Mouse (Mus musculus) MEL (cell line): Measurements from ENCODE around the gene Tacc3. TPM values are rescaled to one million over a fixed set of nuclear protein-coding genes. Genes with fewer than 3 reads are reported as not detected.

ENCODE experiments used
- DNase-seq: peaks from one replicate; pipeline ENCODE4 v3.0.0; 2011; ENCODE audit warnings: low read depth, low spot score
- H3K27ac ChIP-seq: 2 replicates; pipeline ENCODE4 v1.5.1; 2012; ENCODE audit warnings: low read depth, mild to moderate bottlenecking, control low read depth, low read length, moderate library complexity; ENCODE audit not compliant: control insufficient read depth
- H3K27me3 ChIP-seq, 2 experiments: fragments of 150-350 bp in 1 of 2; sonication (generic) in 1 of 2; 2 replicates each; pipeline ENCODE4 v1.6.1; 2012; ENCODE audit warnings: low read length in 2 of 2, mild to moderate bottlenecking in 2 of 2, improper control_type of control experiment in 1 of 2, moderate library complexity in 1 of 2; ENCODE audit not compliant: insufficient read depth in 2 of 2, control insufficient read depth in 1 of 2
- H3K36me3 ChIP-seq, 2 experiments: 2 replicates each; pipeline ENCODE4 v1.6.1; 2012 to 2014; ENCODE audit warnings: low read length in 2 of 2, improper control_type of control experiment in 1 of 2, inconsistent platforms in 1 of 2, mild to moderate bottlenecking in 1 of 2; ENCODE audit not compliant: insufficient read depth in 2 of 2, control insufficient read depth in 1 of 2
- H3K4me1 ChIP-seq, 2 experiments: fragments of 150-350 bp in 1 of 2; sonication (generic) in 1 of 2; 2 replicates each; pipeline ENCODE4 v1.6.1; 2012; ENCODE audit warnings: low read length in 2 of 2, improper control_type of control experiment in 1 of 2, mild to moderate bottlenecking in 1 of 2; ENCODE audit not compliant: insufficient read depth in 2 of 2, control insufficient read depth in 1 of 2
- H3K4me3 ChIP-seq, 2 experiments: fragments of 150-350 bp in 1 of 2; sonication (generic) in 1 of 2; 2 replicates each; pipeline ENCODE4 v1.5.1; 2012; ENCODE audit warnings: low read depth in 2 of 2, low read length in 2 of 2, mild to moderate bottlenecking in 2 of 2, moderate library complexity in 2 of 2, control low read depth in 1 of 2, improper control_type of control experiment in 1 of 2; ENCODE audit not compliant: control insufficient read depth in 1 of 2, insufficient read depth in 1 of 2
- H3K79me2 ChIP-seq: 2 replicates; pipeline ENCODE4 v1.6.1; 2012; ENCODE audit warnings: mild to moderate bottlenecking, low read length, moderate library complexity; ENCODE audit not compliant: control insufficient read depth, poor library complexity, insufficient read depth
- H3K9ac ChIP-seq: 2 replicates; pipeline ENCODE4 v1.6.1; 2012; ENCODE audit warnings: low read depth, mild to moderate bottlenecking, control low read depth, low read length, moderate library complexity; ENCODE audit not compliant: control insufficient read depth, poor library complexity, severe bottlenecking
- H3K9me3 ChIP-seq: fragments of 150-350 bp; sonication (generic); replicated peaks from 2 replicates; pipeline ENCODE4 v1.6.1; 2012; ENCODE audit warnings: mild to moderate bottlenecking, low read length, improper control_type of control experiment, moderate library complexity; ENCODE audit not compliant: insufficient read depth
- BHLHE40 ChIP-seq: IDR thresholded peaks from 2 replicates; pipeline ENCODE4 v1.6.1; 2012; ENCODE audit warnings: low read depth, mild to moderate bottlenecking, inconsistent platforms, low read length, improper control_type of control experiment, borderline replicate concordance
- CHD1 ChIP-seq: IDR thresholded peaks from 2 replicates; pipeline ENCODE4 v1.6.1; 2012; ENCODE audit warnings: low read depth, mild to moderate bottlenecking, inconsistent platforms, low read length, improper control_type of control experiment
- CHD2 ChIP-seq: IDR thresholded peaks from 2 replicates; pipeline ENCODE4 v1.6.1; 2011; ENCODE audit warnings: low read length, improper control_type of control experiment
- E2F4 ChIP-seq: IDR thresholded peaks from 2 replicates; pipeline ENCODE4 v1.6.1; 2011; ENCODE audit warnings: low read depth, low read length, improper control_type of control experiment, borderline replicate concordance
- EP300 ChIP-seq, 2 experiments: IDR thresholded peaks; 2 replicates each; pipeline ENCODE4 v1.6.1; 2011; ENCODE audit warnings: improper control_type of control experiment in 2 of 2, low read length in 2 of 2, low read depth in 1 of 2, mild to moderate bottlenecking in 1 of 2
- GABPA ChIP-seq: IDR thresholded peaks from 2 replicates; pipeline ENCODE4 v1.6.1; 2012; ENCODE audit warnings: low read depth, mild to moderate bottlenecking, inconsistent platforms, low read length, improper control_type of control experiment, moderate library complexity
- KAT2A ChIP-seq: conservative IDR thresholded peaks from 2 replicates; pipeline ENCODE4 v1.6.1; 2012; ENCODE audit warnings: low read depth, low read length, improper control_type of control experiment, inconsistent platforms
- MAFK ChIP-seq: IDR thresholded peaks from 2 replicates; pipeline ENCODE4 v1.6.1; 2011; ENCODE audit warnings: low read depth, mild to moderate bottlenecking, low read length, improper control_type of control experiment, borderline replicate concordance
- MEF2A ChIP-seq: IDR thresholded peaks from 2 replicates; pipeline ENCODE4 v1.6.1; 2014; ENCODE audit warnings: low read depth, mild to moderate bottlenecking, inconsistent platforms, low read length, improper control_type of control experiment; ENCODE audit not compliant: poor library complexity, insufficient replicate concordance, severe bottlenecking; ENCODE audit errors: extremely low read depth
- POLR2A ChIP-seq, 2 experiments: IDR thresholded peaks; 2 replicates each; pipeline ENCODE4 v1.6.1; 2011 to 2012; ENCODE audit warnings: low read length in 2 of 2, mild to moderate bottlenecking in 2 of 2, control low read depth in 1 of 2, improper control_type of control experiment in 1 of 2, low read depth in 1 of 2, moderate library complexity in 1 of 2; ENCODE audit not compliant: control insufficient read depth in 1 of 2, insufficient read depth in 1 of 2, poor library complexity in 1 of 2
- RAD21 ChIP-seq: IDR thresholded peaks from 2 replicates; pipeline ENCODE4 v1.6.1; 2011; ENCODE audit warnings: mild to moderate bottlenecking, low read depth, low read length, improper control_type of control experiment
- USF2 ChIP-seq, 2 experiments: IDR thresholded peaks; 2 replicates each; pipeline ENCODE4 v1.6.1; 2011 to 2012; ENCODE audit warnings: improper control_type of control experiment in 2 of 2, low read length in 2 of 2, borderline replicate concordance in 1 of 2, inconsistent platforms in 1 of 2, low read depth in 1 of 2, mild to moderate bottlenecking in 1 of 2; ENCODE audit not compliant: insufficient read depth in 1 of 2
- ZC3H11A ChIP-seq: IDR thresholded peaks from 2 replicates; pipeline ENCODE4 v1.6.1; 2012; ENCODE audit warnings: low read depth, mild to moderate bottlenecking, inconsistent platforms, low read length, improper control_type of control experiment
- ZKSCAN1 ChIP-seq: IDR thresholded peaks from 2 replicates; pipeline ENCODE4 v1.6.1; 2012; ENCODE audit warnings: low read depth, mild to moderate bottlenecking, inconsistent platforms, low read length, improper control_type of control experiment, moderate library complexity
- ZMIZ1 ChIP-seq: IDR thresholded peaks from 2 replicates; pipeline ENCODE4 v1.6.1; 2012; ENCODE audit warnings: low read depth, mild to moderate bottlenecking, inconsistent platforms, low read length, improper control_type of control experiment, moderate library complexity
- ZNF384 ChIP-seq: IDR thresholded peaks from 2 replicates; pipeline ENCODE4 v1.6.1; 2012; ENCODE audit warnings: low read depth, mild to moderate bottlenecking, inconsistent platforms, low read length, improper control_type of control experiment
- polyA plus RNA-seq, 2 experiments: library from polyadenylated mRNA; stranded (reverse) in 1 of 2; unstranded in 1 of 2; fragments of >175 nt in 1 of 2; fragments of >200 nt in 1 of 2; gene quantifications; 2 replicates each; pipeline versions ENCODE4 v1.2.1 to v1.2.4; 2012; ENCODE audit warnings: low replicate concordance in 2 of 2, low read depth in 1 of 2; ENCODE audit not compliant: insufficient read length in 2 of 2, insufficient read depth in 1 of 2, missing spikeins in 1 of 2
- total RNA-seq: library from RNA; depleted of rRNA; stranded (reverse); fragments of 300-350 nt; gene quantifications from 2 replicates; pipeline ENCODE4 v1.2.3, GENCODE M21; 2012

Gene Tacc3
- total and polyA plus RNA-seq, 3 experiments: 149 to 609 (median 165) TPM

GRCm38 (mm10) chr5:33622671-33623070 lies 35.3 kb upstream of the Tacc3 start:
- Histone ChIP-seq H3K9me3 (no peaks in the 10 kb centered on the region), H3K4me3 (no peak overlapping the region), H3K27ac (no peak overlapping the region), H3K4me1 (peaks cover 4 to 9% of the 10 kb centered on the region in 2 experiments)
- TF ChIP-seq EP300 (IDR thresholded peaks at IDR 0.05; ENCODE audit: low read depth in 1 of 2, low read length in 2 of 2) (no peak), ZNF384 (no peak), E2F4 (no peak)
- TF ChIP-seq, all 39 proteins: peak for 0
- H3K9ac ChIP-seq: no peak overlapping the region
- peaks cover 23% of the 10 kb centered on the region for H3K79me2 ChIP-seq
- H3K36me3 ChIP-seq: peaks cover 0 to 13% of the 10 kb centered on the region in 2 experiments; a peak in 3 of 4 replicates
- H3K27me3 ChIP-seq: no peaks in the 10 kb centered on the region
- no peak for DNase-seq

GRCm38 (mm10) chr5:33623766-33624165 lies 34.2 kb upstream of the Tacc3 start:
- H3K36me3 ChIP-seq: peaks cover 0 to 14% of the 10 kb centered on the region in 2 experiments; a peak in 3 of 4 replicates
- TF ChIP-seq MEF2A (no peak), USF2 (IDR thresholded peaks at IDR 0.05; ENCODE audit: borderline replicate concordance in 1 of 2, insufficient read depth in 1 of 2, low read depth in 1 of 2, low read length in 2 of 2) (no peak), ZMIZ1 (no peak), GABPA (no peak), CHD1 (no peak), KAT2A (no peak), RAD21 (no peak), BHLHE40 (no peak), ZKSCAN1 (no peak), CHD2 (no peak), ZC3H11A (no peak), MAFK (no peak), POLR2A (IDR thresholded peaks at IDR 0.05; ENCODE audit: control insufficient read depth in 1 of 2, insufficient read depth in 1 of 2, low read depth in 1 of 2, low read length in 2 of 2, poor library complexity in 1 of 2) (no peak)
- TF ChIP-seq, all 39 proteins: peak for 0
- peaks cover 5 to 11% of the 10 kb centered on the region in 2 experiments for H3K4me1 ChIP-seq

More at GRCm38 (mm10) chr5:33623766-33624165, 34.2 kb upstream of the Tacc3 start:
- Histone ChIP-seq H3K9me3 (no peaks in the 10 kb centered on the region), H3K9ac (no peak overlapping the region), H3K79me2 (peaks cover 26% of the 10 kb centered on the region), H3K4me3 (no peak overlapping the region), H3K27me3 (no peaks in the 10 kb centered on the region), H3K27ac (no peak overlapping the region)
- no peak for DNase-seq
